Comparison of ENCODE assay signal across 21 mouse cellular contexts in genomic region chr3:88803910-88804540, GRCm38 (mm10). TPM values are rescaled to one million over a fixed set of nuclear protein-coding genes. Genes with fewer than 3 reads are reported as not detected.
DNase-seq lines count a peak whose midpoint lies in the region.
"Had no signal": no experiment of that assay in that cellular context is flagged by ENCODE, and none has a peak within 500 bp of the region (broad histone marks: within the 10 kb centered on the region; RNA-seq: fewer than 3 reads in every experiment).

No protein-coding gene starts in this region.

- no peaks in the 10 kb centered on the region for H3K4me1 ChIP-seq in heart, embryonic 10.5 days
- H3K4me1 ChIP-seq: embryonic facial prominence, embryonic 13.5 days; embryonic facial prominence, embryonic 15.5 days; forebrain, embryonic 10.5 days; forebrain, embryonic 12.5 days had no signal

- H3K27me3 ChIP-seq in heart, embryonic 10.5 days (ENCODE audit: insufficient read depth, poor library complexity, severe bottlenecking) = no peaks in the 10 kb centered on the region
- H3K27me3 ChIP-seq: CH12.LX; embryonic facial prominence, embryonic 13.5 days; embryonic facial prominence, embryonic 15.5 days; forebrain, embryonic 12.5 days had no signal

- 86% methylated on average over 5 of the region's 5 CpGs for WGBS in heart, embryonic 10.5 days

- H3K36me3 ChIP-seq in heart, embryonic 10.5 days = peaks cover 26% of the 10 kb centered on the region

- no peak overlapping the region for H3K4me3 ChIP-seq in heart, embryonic 10.5 days
- H3K4me3 ChIP-seq: embryonic facial prominence, embryonic 13.5 days; embryonic facial prominence, embryonic 15.5 days; erythroblast, embryonic 14.5 days; forebrain, embryonic 10.5 days; forebrain, embryonic 12.5 days had no signal

- no peaks in the 10 kb centered on the region for H3K9me3 ChIP-seq in heart, embryonic 10.5 days
- H3K9me3 ChIP-seq: embryonic facial prominence, embryonic 13.5 days; embryonic facial prominence, embryonic 15.5 days; forebrain, embryonic 10.5 days; forebrain, embryonic 12.5 days; G1E had no signal

- DNase-seq in heart, embryonic 10.5 days (ENCODE audit: low spot score) = peak; percentile 69
- no peak for DNase-seq in heart, postnatal 4 days
- peak; percentile 62 for DNase-seq in Muller cell, postnatal 12 days (ENCODE audit: inconsistent ontology term)
- DNase-seq in brain, adult 2 months (ENCODE audit: low read depth, low spot score) = peak; percentile 42
- no peak for DNase-seq in B cell, adult 2 months
- DNase-seq: adrenal gland, adult 2 months; adrenal gland, postnatal 10 days; adrenal gland, postnatal 25 days; cerebellum, adult 11-12 months; cerebellum, adult 2 months; cerebellum, adult 9-10 months; cerebellum, postnatal 10 days; cerebellum, postnatal 36 days; embryo, embryonic 11 days had no signal

- H3K27ac ChIP-seq in heart, embryonic 10.5 days = no peak overlapping the region
- H3K27ac ChIP-seq: embryonic facial prominence, embryonic 13.5 days; embryonic facial prominence, embryonic 15.5 days; forebrain, embryonic 10.5 days; forebrain, embryonic 12.5 days had no signal

RNA-seq across cellular contexts. Expression of gene Syt11, which starts 29.1 kb away (rescaled TPM):
- 11.8 and 15.8 TPM in 2 replicates for polyA plus RNA-seq in heart, embryonic 10.5 days (2016; fragmentation: Nextera tagmentation; extraction: Ambion mirVana)
- total RNA-seq in heart, postnatal 4 days (2021) = 1 to 10 TPM; 5.0 to 7.1 TPM

RNA-seq across cellular contexts. Expression of gene Gon4l, which starts 31.0 kb away (rescaled TPM):
- polyA plus RNA-seq in heart, embryonic 10.5 days (2016; fragmentation: Nextera tagmentation; extraction: Ambion mirVana) = 11.4 and 13.7 TPM in 2 replicates
- total RNA-seq in heart, postnatal 4 days (2021) = 10 to 100 TPM; 28.0 to 31.7 TPM

Comparison
In these comparisons a context has a peak if more than half of its experiments do, and no peak if none do; other contexts are left out.
1. DNase-seq: peak in heart, embryonic 10.5 days (single experiment), Muller cell, postnatal 12 days (single experiment) and brain, adult 2 months (single experiment); none in heart, postnatal 4 days (single experiment) and B cell, adult 2 months (0 of 2).